Mouse (Mus musculus): ENCODE results near the gene Tent5d. TPM values are rescaled to one million over a fixed set of nuclear protein-coding genes. Genes with fewer than 3 reads are reported as not detected.

The Tent5d gene
- polyA plus RNA-seq, 1 experiment from 2014 or later = not detected

DNA sequence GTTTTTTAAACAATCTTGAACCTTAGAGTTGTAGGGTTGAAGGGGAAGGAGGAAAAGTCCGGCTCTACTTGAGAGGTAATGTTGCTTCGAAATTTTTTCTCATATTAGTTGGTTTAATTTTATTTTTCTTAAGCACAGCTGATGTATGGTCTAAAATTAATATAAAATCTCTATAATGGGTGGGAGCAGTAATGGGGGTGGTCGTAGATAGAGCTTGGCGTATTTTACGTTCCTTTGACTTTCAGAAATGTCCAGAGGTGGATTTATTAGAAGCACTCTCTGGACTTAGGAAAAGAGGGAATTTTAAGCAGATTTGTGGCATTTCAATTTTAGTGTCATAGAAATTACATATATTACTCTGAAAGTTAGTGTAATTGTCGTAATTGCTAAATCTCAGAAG lies 24.3 kb downstream of the Tent5d start:
- no peak for ATAC-seq
- no peak overlapping the region for H3K27ac ChIP-seq (ENCODE audit: low read depth, low read length)
- H3K9me3 ChIP-seq (ENCODE audit: control insufficient read depth, low read length) = no peaks in the 10 kb centered on the region
- no peaks in the 10 kb centered on the region for H3K4me1 ChIP-seq (ENCODE audit: control insufficient read depth, insufficient read depth, low read depth, low read length)
- H3K27me3 ChIP-seq (replicated peaks; ENCODE audit: control insufficient read depth, insufficient read depth, low read length) = no peaks in the 10 kb centered on the region
- WGBS = 88% methylated on average over 6 of the region's 6 CpGs
- no peak overlapping the region for H3K4me3 ChIP-seq (ENCODE audit: low read length)
- H3K36me3 ChIP-seq (ENCODE audit: control insufficient read depth, insufficient read depth, low read length) = no peaks in the 10 kb centered on the region
- no peak overlapping the region for H3K9ac ChIP-seq (ENCODE audit: low read depth, low read length)
- H3K4me2 ChIP-seq (ENCODE audit: low read length) = peak overlapping the region; percentile 50

DNA sequence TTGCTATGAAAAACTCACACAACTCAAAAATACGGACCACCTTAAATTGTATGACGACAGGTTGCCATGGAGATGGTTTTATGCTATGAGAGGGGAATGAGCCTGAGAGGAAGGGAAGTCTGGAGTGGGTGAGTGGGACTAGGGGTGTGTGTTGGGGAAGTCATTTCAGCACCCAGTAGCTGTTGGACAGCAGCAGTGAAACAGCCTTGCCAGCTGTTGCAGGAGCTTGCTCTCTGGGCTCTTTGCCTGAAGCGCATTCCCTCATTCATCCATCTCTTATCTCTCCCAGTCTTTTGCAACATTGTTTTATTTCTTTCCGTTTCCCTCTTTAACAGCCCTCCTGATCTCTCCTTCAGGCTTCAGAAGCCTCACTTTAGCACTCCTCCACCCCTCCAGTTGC lies 65.8 kb downstream of the Tent5d start:
- no peak overlapping the region for H3K9ac ChIP-seq (ENCODE audit: low read depth, low read length)
- no peaks in the 10 kb centered on the region for H3K27me3 ChIP-seq (replicated peaks; ENCODE audit: control insufficient read depth, insufficient read depth, low read length)
- no peak overlapping the region for H3K4me3 ChIP-seq (ENCODE audit: low read length)
- H3K27ac ChIP-seq (ENCODE audit: low read depth, low read length) = no peak overlapping the region
- H3K9me3 ChIP-seq (ENCODE audit: control insufficient read depth, low read length) = no peaks in the 10 kb centered on the region
- H3K4me1 ChIP-seq (ENCODE audit: control insufficient read depth, insufficient read depth, low read depth, low read length) = no peaks in the 10 kb centered on the region
- no peak overlapping the region for H3K4me2 ChIP-seq (ENCODE audit: low read length)
- no peaks in the 10 kb centered on the region for H3K36me3 ChIP-seq (ENCODE audit: control insufficient read depth, insufficient read depth, low read length)
- ATAC-seq = no peak
- 19% methylated on average over 4 of the region's 4 CpGs for WGBS

Other genes with a start within 250 kb of the Tent5d start
- 0.03 and 0.26 TPM in 2 replicates for gene Tbx22, start 124.6 kb upstream of the Tent5d start, polyA plus RNA-seq (2015; fragmentation: Nextera tagmentation; extraction: Ambion mirVana)
- gene 2610002M06Rik, start 23.7 kb downstream of the Tent5d start, polyA plus RNA-seq (2015; fragmentation: Nextera tagmentation; extraction: Ambion mirVana) = 23.3 and 23.5 TPM in 2 replicates
- gene Gm732, start 155.9 kb downstream of the Tent5d start, polyA plus RNA-seq (2015; fragmentation: Nextera tagmentation; extraction: Ambion mirVana) = not detected in 2 replicates

All from hindbrain, embryonic 16.5 days (tissue).